Mouse (Mus musculus) myocyte (in vitro differentiated cells): ENCODE measurements around the gene Gm21627. TPM values are rescaled to one million over a fixed set of nuclear protein-coding genes. Genes with fewer than 3 reads are reported as not detected.
"Not testable (repeated sequence)": the region's sequence is repeated elsewhere in the genome, so short reads cannot be mapped to it uniquely, and the experiment has no call there.

ENCODE experiments used
- H3K27me3 ChIP-seq: one replicate; pipeline ENCODE4 v1.6.1; 2011; ENCODE audit not compliant: control insufficient read depth, insufficient read depth, insufficient read length
- H3K36me3 ChIP-seq: one replicate; pipeline ENCODE4 v1.6.1; 2011; ENCODE audit not compliant: control insufficient read depth, insufficient read depth
- H3K4me2 ChIP-seq: one replicate; pipeline ENCODE4 v1.6.1; 2011; ENCODE audit warnings: low read depth, control low read depth
- H3K4me3 ChIP-seq: one replicate; pipeline ENCODE4 v1.5.1; 2011; ENCODE audit warnings: mild to moderate bottlenecking, control low read depth, moderate library complexity
- H3K79me2 ChIP-seq: one replicate; pipeline ENCODE4 v1.6.1; 2011; ENCODE audit not compliant: control insufficient read depth, insufficient read depth
- H3ac ChIP-seq: one replicate; pipeline ENCODE4 v1.6.1; 2011; ENCODE audit not compliant: control insufficient read depth, insufficient read length
- polyA plus RNA-seq: library from polyadenylated mRNA; unstranded; fragments of >200 nt; fragmentation: generic; extraction: Trizol; gene quantifications from one replicate; pipeline ENCODE4 v1.2.1, GENCODE M21; 2012; ENCODE audit warnings: missing spikeins

Gm21627 gene
- not detected for polyA plus RNA-seq

DNA sequence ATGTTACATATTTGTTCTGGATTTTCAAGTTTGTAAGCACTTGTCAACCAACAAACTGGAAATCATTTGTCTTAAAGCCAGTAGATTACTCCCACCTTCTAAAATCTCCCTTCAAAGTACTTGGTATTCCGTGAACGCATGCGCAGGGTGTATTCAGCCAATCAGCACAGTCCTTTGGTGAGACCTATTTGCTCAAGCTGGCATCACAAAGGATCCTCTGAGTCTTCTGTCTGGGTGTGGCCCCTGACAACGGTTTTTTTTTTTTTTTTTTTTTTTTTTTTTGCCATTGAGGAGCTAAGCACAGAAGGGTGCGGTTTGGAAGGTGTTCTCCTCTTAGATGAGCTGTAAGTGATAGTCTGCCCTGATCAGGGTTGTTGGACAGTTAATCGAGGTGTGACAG lies at the start of gene Gm21627:
Gm21627 (plus strand) TSS at position 301 of the 400 bp plus-strand sequence.
- not testable (repeated sequence) for H3K4me2 ChIP-seq, H3ac ChIP-seq, H3K36me3 ChIP-seq, H3K79me2 ChIP-seq, H3K27me3 ChIP-seq, H3K4me3 ChIP-seq
